Mouse (Mus musculus) embryonic stem cell, embryonic (primary cell): ENCODE measurements around the gene Madd.

Experiments used
- CTCF ChIA-PET, 4 experiments: fragments of 300-600 bp in 2 of 4; fragments of 350-600 bp in 2 of 4; sonication (Branson Sonifier 250); formaldehyde crosslinking; loops; one replicate each; lab custom pipeline; 2022; ENCODE audit warnings: inconsistent platforms in 2 of 4; lab: Charles Lee
- POLR2A ChIA-PET, 4 experiments: fragments of 300-600 bp in 2 of 4; fragments of 350-600 bp in 2 of 4; sonication (Branson Sonifier 250); formaldehyde crosslinking; loops; one replicate each; lab custom pipeline; 2022; ENCODE audit warnings: antibody characterized with exemption in 4 of 4, inconsistent platforms in 1 of 4; lab: Charles Lee

The Madd gene

GRCm38 (mm10) chr2:91121011-91121410 is 62.6 kb downstream of the Madd start:
- ChIA-PET POLR2A (interaction anchor here in 3 of 4 experiments (0.7 to 2.1 kb wide), 9 partner anchors 8 to 412 kb away, joined by 3 to 12 read pairs (median 4); partner anchors contain the start of gene Ddb2 (in 1 of the 3)), CTCF (interaction anchor here in 2 of 4 experiments (0.6 kb wide), 2 partner anchors 8 to 160 kb away, joined by 3 to 4 read pairs; no protein-coding TSS in a partner anchor)

- ChIA-PET CTCF (no interaction called here), POLR2A (interaction anchor here in 1 of 4 experiments (0.6 to 1.8 kb wide), 5 partner anchors 7 to 632 kb away, joined by 3 to 12 read pairs (median 4); partner anchors contain the start of gene Ddb2)
These were observed 63.4 kb downstream of the Madd start for GRCm38 (mm10) chr2:91120261-91120671.

GRCm38 (mm10) chr2:91119551-91119950 is 64.1 kb downstream of the Madd start:
- ChIA-PET CTCF (no interaction called here), POLR2A (interaction anchor here in 3 of 4 experiments (0.9 to 2.8 kb wide), 6 partner anchors 11 to 118 kb away, joined by 3 to 13 read pairs (median 4); partner anchors contain the start of gene Ddb2 (in 1 of the 3))

- CTCF ChIA-PET, result no interaction called here
- POLR2A ChIA-PET, result interaction anchor here in 3 of 4 experiments (0.9 to 2.8 kb wide), 6 partner anchors 11 to 118 kb away, joined by 3 to 13 read pairs (median 4); partner anchors contain the start of gene Ddb2 (in 1 of the 3)
These were observed 64.6 kb downstream of the Madd start for GRCm38 (mm10) chr2:91119061-91119460.

- ChIA-PET CTCF (interaction anchor here in 1 of 4 experiments (0.6 kb wide), 1 partner anchor 636 kb away, joined by 3 read pairs; no protein-coding TSS in a partner anchor), POLR2A (interaction anchor here in 2 of 4 experiments (0.6 to 2.8 kb wide), 10 partner anchors 10 to 146 kb away, joined by 3 to 13 read pairs (median 3); partner anchors contain the start of genes Ddb2 (in 2 of the 2) and Arfgap2 (in 1 of the 2))
These were observed 65.0 kb downstream of the Madd start for GRCm38 (mm10) chr2:91118647-91119046.

- ChIA-PET CTCF (interaction anchor here in 3 of 4 experiments (0.5 to 1.3 kb wide), 7 partner anchors 47 to 637 kb away, joined by 3 to 4 read pairs (median 3); no protein-coding TSS in a partner anchor), POLR2A (interaction anchor here in 3 of 4 experiments (0.7 to 2.8 kb wide), 10 partner anchors 13 to 147 kb away, joined by 3 to 13 read pairs (median 3); partner anchors contain the start of genes Ddb2 (in 3 of the 3), Arfgap2 (in 1 of the 3) and Madd (in 1 of the 3))
These were observed 65.9 kb downstream of the Madd start, which contains the start of gene Mybpc3 for GRCm38 (mm10) chr2:91117585-91118275. Mybpc3 (plus strand) TSS chr2:91118144.

- ChIA-PET POLR2A (interaction anchor here in 2 of 4 experiments (0.5 to 2.8 kb wide), 6 partner anchors 14 to 178 kb away, joined by 3 to 13 read pairs (median 8); partner anchors contain the start of genes Acp2 (in 1 of the 2), Ddb2 (in 1 of the 2), Madd (in 1 of the 2) and Nr1h3 (in 1 of the 2)), CTCF (interaction anchor here in 1 of 4 experiments (1.3 to 2.3 kb wide), 2 partner anchors 51 to 78 kb away, joined by 3 to 34 read pairs; no protein-coding TSS in a partner anchor)
These were observed 66.8 kb downstream of the Madd start for GRCm38 (mm10) chr2:91116842-91117241.

GRCm38 (mm10) chr2:91115578-91115970 is 68.1 kb downstream of the Madd start:
- ChIA-PET POLR2A (interaction anchor here (0.5 to 6.1 kb wide), 60 partner anchors 8 to 412 kb away, joined by 3 to 66 read pairs (median 4); partner anchors contain the start of genes Ddb2 (in 4 of the 4), Acp2 (in 3 of the 4), Nr1h3 (in 3 of the 4) and Slc39a13 (in 3 of the 4)), CTCF (interaction anchor here (0.6 to 4.3 kb wide), 185 partner anchors 8 to 1067 kb away, joined by 3 to 56 read pairs (median 4); partner anchors contain the start of genes Ddb2 (in 4 of the 4), Arfgap2 (in 3 of the 4), Slc39a13 (in 3 of the 4) and Acp2 (in 2 of the 4))

GRCm38 (mm10) chr2:91114781-91115577 is 68.7 kb downstream of the Madd start:
- ChIA-PET POLR2A (interaction anchor here (0.5 to 6.1 kb wide), 66 partner anchors 9 to 412 kb away, joined by 3 to 68 read pairs (median 4); partner anchors contain the start of genes Ddb2 (in 4 of the 4), Acp2 (in 3 of the 4), Nr1h3 (in 3 of the 4) and Slc39a13 (in 3 of the 4)), CTCF (interaction anchor here (0.5 to 4.3 kb wide), 184 partner anchors 8 to 1068 kb away, joined by 3 to 56 read pairs (median 4); partner anchors contain the start of genes Ddb2 (in 4 of the 4), Arfgap2 (in 3 of the 4), Slc39a13 (in 3 of the 4) and Acp2 (in 2 of the 4))

GRCm38 (mm10) chr2:91113852-91114251 is 69.8 kb downstream of the Madd start:
- CTCF ChIA-PET, result interaction anchor here (0.5 to 4.3 kb wide), 10 partner anchors 10 to 951 kb away, joined by 3 to 45 read pairs (median 6); partner anchors contain the start of genes Ddb2 (in 1 of the 4) and Slc39a13 (in 1 of the 4)
- POLR2A ChIA-PET, result interaction anchor here (0.5 to 6.1 kb wide), 43 partner anchors 7 to 590 kb away, joined by 3 to 68 read pairs (median 7); partner anchors contain the start of genes Ddb2 (in 3 of the 4), Acp2 (in 2 of the 4), Arfgap2 (in 2 of the 4) and Nr1h3 (in 2 of the 4)

GRCm38 (mm10) chr2:91113334-91113733 is 70.3 kb downstream of the Madd start:
- ChIA-PET CTCF (interaction anchor here (0.5 to 4.3 kb wide), 14 partner anchors 10 to 951 kb away, joined by 3 to 45 read pairs (median 4); partner anchors contain the start of genes Ddb2 (in 3 of the 4) and Slc39a13 (in 2 of the 4)), POLR2A (interaction anchor here (0.5 to 6.1 kb wide), 67 partner anchors 8 to 590 kb away, joined by 3 to 68 read pairs (median 6); partner anchors contain the start of genes Ddb2 (in 4 of the 4), Arfgap2 (in 3 of the 4), Acp2 (in 2 of the 4) and Lrp4 (in 2 of the 4))

- ChIA-PET CTCF (interaction anchor here in 3 of 4 experiments (0.6 to 4.3 kb wide), 18 partner anchors 9 to 375 kb away, joined by 3 to 45 read pairs (median 4); partner anchors contain the start of genes Ddb2 (in 3 of the 3), Slc39a13 (in 2 of the 3), Acp2 (in 1 of the 3) and Nr1h3 (in 1 of the 3)), POLR2A (interaction anchor here (0.5 to 6.1 kb wide), 101 partner anchors 9 to 519 kb away, joined by 3 to 68 read pairs (median 4); partner anchors contain the start of genes Ddb2 (in 4 of the 4), Arfgap2 (in 3 of the 4), Acp2 (in 2 of the 4) and Madd (in 2 of the 4))
These were observed 71.1 kb downstream of the Madd start for GRCm38 (mm10) chr2:91112491-91112890.

GRCm38 (mm10) chr2:91111832-91112231 is 71.8 kb downstream of the Madd start:
- CTCF ChIA-PET, result interaction anchor here in 3 of 4 experiments (0.9 to 4.3 kb wide), 12 partner anchors 41 to 376 kb away, joined by 3 to 45 read pairs (median 4); partner anchors contain the start of gene Ddb2 (in 3 of the 3)
- POLR2A ChIA-PET, result interaction anchor here in 3 of 4 experiments (0.5 to 6.1 kb wide), 79 partner anchors 8 to 709 kb away, joined by 3 to 68 read pairs (median 4); partner anchors contain the start of genes Arfgap2 (in 3 of the 3), Ddb2 (in 3 of the 3), Pacsin3 (in 2 of the 3) and Rapsn (in 2 of the 3)

GRCm38 (mm10) chr2:91110429-91110828 is 73.2 kb downstream of the Madd start:
- ChIA-PET CTCF (interaction anchor here (0.5 to 1.5 kb wide), 18 partner anchors 11 to 370 kb away, joined by 3 to 6 read pairs (median 3); partner anchors contain the start of gene Slc39a13 (in 1 of the 4)), POLR2A (interaction anchor here in 3 of 4 experiments (0.6 to 6.1 kb wide), 27 partner anchors 10 to 192 kb away, joined by 3 to 68 read pairs (median 4); partner anchors contain the start of genes Ddb2 (in 3 of the 3), Rapsn (in 2 of the 3), Psmc3 (in 1 of the 3) and Slc39a13 (in 1 of the 3))

GRCm38 (mm10) chr2:91109807-91110385 is 73.7 kb downstream of the Madd start:
- ChIA-PET POLR2A (interaction anchor here in 2 of 4 experiments (0.9 to 6.1 kb wide), 21 partner anchors 12 to 184 kb away, joined by 3 to 68 read pairs (median 4); partner anchors contain the start of genes Ddb2 (in 2 of the 2), Rapsn (in 2 of the 2), Psmc3 (in 1 of the 2) and Slc39a13 (in 1 of the 2)), CTCF (interaction anchor here in 3 of 4 experiments (0.5 to 1.5 kb wide), 10 partner anchors 13 to 371 kb away, joined by 3 to 6 read pairs (median 3); partner anchors contain the start of gene Slc39a13 (in 1 of the 3))
